In the genomic region with DNA sequence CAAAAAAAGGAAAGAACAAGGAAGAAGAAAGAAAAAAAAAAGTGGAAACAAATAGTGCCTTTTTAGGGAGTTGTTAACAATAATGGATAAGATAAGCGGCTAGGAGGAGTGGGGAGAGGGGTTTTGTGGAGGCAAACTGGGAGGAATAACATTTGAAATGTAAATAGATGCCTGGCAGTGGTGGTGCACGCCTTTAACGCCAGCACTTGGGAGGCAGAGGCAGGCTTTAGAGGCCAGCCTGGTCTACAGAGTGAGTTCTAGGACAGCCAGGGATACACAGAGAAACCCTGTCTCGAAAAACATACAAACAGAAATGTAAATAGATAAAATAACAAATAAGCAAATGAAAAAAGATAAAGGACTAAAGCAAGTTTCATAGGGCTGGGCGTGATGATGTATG, we compare ENCODE assay signal across 10 mouse cellular contexts. TPM values are rescaled to one million over a fixed set of nuclear protein-coding genes. Genes with fewer than 3 reads are reported as not detected.
DNase-seq lines count a peak whose midpoint lies in the region; ATAC-seq and TF ChIP-seq lines count a peak whose summit lies in the region.
"Had no signal": no experiment of that assay in that cellular context is flagged by ENCODE, and none has a peak within 500 bp of the region (broad histone marks: within the 10 kb centered on the region; RNA-seq: fewer than 3 reads in every experiment).

No protein-coding gene starts in this region.

- H3K9ac ChIP-seq in forebrain, embryonic 14.5 days (ENCODE audit: low read length), result no peak overlapping the region
- peak overlapping the region; percentile 40; the same call in 1 of the 2 replicates for H3K9ac ChIP-seq in liver, embryonic 15.5 days

- H3K4me2 ChIP-seq in forebrain, embryonic 14.5 days (ENCODE audit: low read length), result peak overlapping the region; percentile 88; the same call in 1 of the 2 replicates
- H3K4me2 ChIP-seq in liver, embryonic 15.5 days, result peak overlapping the region; percentile 77

- no peak for TF ChIP-seq CTCF in E14TG2a.4 (conservative IDR thresholded peaks at IDR 0.05; ENCODE audit: low read length)

- no peak overlapping the region for H3K27ac ChIP-seq in forebrain, embryonic 14.5 days (ENCODE audit: low read depth, low read length)
- H3K27ac ChIP-seq in liver, embryonic 15.5 days (replicated peaks), result peak overlapping the region; percentile 93

- H3K27me3 ChIP-seq in E14TG2a.4 (ENCODE audit: insufficient read depth, low read length), result no peaks in the 10 kb centered on the region
- no peaks in the 10 kb centered on the region for H3K27me3 ChIP-seq in forebrain, embryonic 14.5 days (replicated peaks; ENCODE audit: control insufficient read depth, insufficient read depth, low read length)
- no peaks in the 10 kb centered on the region for H3K27me3 ChIP-seq in liver, embryonic 15.5 days

- H3K4me1 ChIP-seq in E14TG2a.4 (replicated peaks; ENCODE audit: low read depth, low read length), result peaks cover 82% of the 10 kb centered on the region
- peaks cover 10% of the 10 kb centered on the region for H3K4me1 ChIP-seq in forebrain, embryonic 14.5 days (ENCODE audit: control insufficient read depth, insufficient read depth, low read length)
- H3K4me1 ChIP-seq in liver, embryonic 15.5 days (replicated peaks), result peaks cover 67% of the 10 kb centered on the region

- peak overlapping the region; percentile 61 for H3K4me3 ChIP-seq in E14TG2a.4 (replicated peaks; ENCODE audit: low read length)
- peak overlapping the region; percentile 87; the same call in 1 of the 2 replicates for H3K4me3 ChIP-seq in forebrain, embryonic 14.5 days (ENCODE audit: low read depth, low read length)
- peak overlapping the region; percentile 79 for H3K4me3 ChIP-seq in liver, embryonic 15.5 days (replicated peaks)

- peak; percentile 89 for DNase-seq in heart, adult 11 months
- no peak for DNase-seq in heart, adult 18-20 months
- no peak for DNase-seq in forebrain, embryonic 14.5 days (ENCODE audit: low spot score)
- no peak for DNase-seq in c-Kit-positive CD71-positive TER-119-positive erythroid progenitor cells, embryonic 14.5 days (ENCODE audit: low spot score)
- no peak for DNase-seq in spleen, adult 18-20 months

- 37% methylated on average over 5 of the region's 5 CpGs for WGBS in forebrain, embryonic 14.5 days
- WGBS in liver, embryonic 15.5 days (ENCODE audit: insufficient replicate concordance), result 31% methylated on average over 5 of the region's 5 CpGs

- peaks cover 28% of the 10 kb centered on the region for H3K36me3 ChIP-seq in E14TG2a.4 (ENCODE audit: insufficient read depth, low read length)
- peaks cover under 1% of the 10 kb centered on the region; the same call in 1 of the 2 replicates for H3K36me3 ChIP-seq in forebrain, embryonic 14.5 days (ENCODE audit: control insufficient read depth, insufficient read depth, low read length)
- H3K36me3 ChIP-seq in liver, embryonic 15.5 days (replicated peaks), result peaks cover 14% of the 10 kb centered on the region

- ATAC-seq in forebrain, embryonic 14.5 days, result no peak
- no peak for ATAC-seq in liver, embryonic 15.5 days (ENCODE audit: insufficient read depth)
- no peak for ATAC-seq in erythroid progenitor cell, adult 5-6 weeks (replicated peaks; ENCODE audit: low FRiP score, poor library complexity, severe bottlenecking)

- no peaks in the 10 kb centered on the region for H3K9me3 ChIP-seq in E14TG2a.4 (ENCODE audit: low read length)
- H3K9me3 ChIP-seq in forebrain, embryonic 14.5 days (replicated peaks; ENCODE audit: control insufficient read depth, low read length), result no peaks in the 10 kb centered on the region
- no peaks in the 10 kb centered on the region for H3K9me3 ChIP-seq in liver, embryonic 15.5 days (replicated peaks)

RNA-seq across cellular contexts. Expression of a gene that starts 0.7 kb away (rescaled TPM):
- total RNA-seq in heart, adult 18-20 months (2021), result 10 to 100 TPM; 21.5 to 22.1 TPM
- 7.9 and 9.6 TPM in 2 replicates for polyA plus RNA-seq in forebrain, embryonic 14.5 days (2014; fragmentation: Nextera tagmentation; extraction: Ambion mirVana)
- polyA plus RNA-seq in liver, embryonic 15.5 days (2015; fragmentation: Nextera tagmentation; extraction: Ambion mirVana), result 4.7 and 5.8 TPM in 2 replicates
- 13.8 and 18.0 TPM in 2 replicates for total RNA-seq in erythroid progenitor cell, adult 5-6 weeks (2015; ENCODE audit: low replicate concordance)
- total RNA-seq in erythroid progenitor cell, adult 5-6 weeks (2017; ENCODE audit: low replicate concordance), result 18.4 and 18.6 TPM in 2 replicates

RNA-seq across cellular contexts. Expression of a gene that starts 5.1 kb away (rescaled TPM):
- total RNA-seq in heart, adult 18-20 months (2021), result 10 to 100 TPM; 32.2 to 32.5 TPM
- polyA plus RNA-seq in forebrain, embryonic 14.5 days (2014; fragmentation: Nextera tagmentation; extraction: Ambion mirVana), result 74.3 and 98.9 TPM in 2 replicates
- 3.3 and 5.0 TPM in 2 replicates for polyA plus RNA-seq in liver, embryonic 15.5 days (2015; fragmentation: Nextera tagmentation; extraction: Ambion mirVana)
- 52.6 and 79.6 TPM in 2 replicates for total RNA-seq in erythroid progenitor cell, adult 5-6 weeks (2015; ENCODE audit: low replicate concordance)
- 117 and 224 TPM in 2 replicates for total RNA-seq in erythroid progenitor cell, adult 5-6 weeks (2017; ENCODE audit: low replicate concordance)

RNA-seq across cellular contexts. Expression of a gene that starts 14.5 kb away (rescaled TPM):
- total RNA-seq in heart, adult 18-20 months (2021), result not detected
- polyA plus RNA-seq in forebrain, embryonic 14.5 days (2014; fragmentation: Nextera tagmentation; extraction: Ambion mirVana), result 0.30 TPM in 1 of 2 replicates, not detected in the other
- 0.15 and 0.28 TPM in 2 replicates for polyA plus RNA-seq in liver, embryonic 15.5 days (2015; fragmentation: Nextera tagmentation; extraction: Ambion mirVana)
- not detected in 2 replicates for total RNA-seq in erythroid progenitor cell, adult 5-6 weeks (2015; ENCODE audit: low replicate concordance)
- not detected in 2 replicates for total RNA-seq in erythroid progenitor cell, adult 5-6 weeks (2017; ENCODE audit: low replicate concordance)
- total RNA-seq: neutrophil, adult 5-6 weeks had no signal

RNA-seq across cellular contexts. Expression of a gene that starts 35.8 kb away (rescaled TPM):
- total RNA-seq in heart, adult 18-20 months (2021), result 100 to 1,000 TPM; 101 to 107 TPM
- 71.3 and 79.8 TPM in 2 replicates for polyA plus RNA-seq in forebrain, embryonic 14.5 days (2014; fragmentation: Nextera tagmentation; extraction: Ambion mirVana)
- 64.0 and 69.3 TPM in 2 replicates for polyA plus RNA-seq in liver, embryonic 15.5 days (2015; fragmentation: Nextera tagmentation; extraction: Ambion mirVana)
- 20.1 and 23.4 TPM in 2 replicates for total RNA-seq in erythroid progenitor cell, adult 5-6 weeks (2015; ENCODE audit: low replicate concordance)
- 17.5 and 30.7 TPM in 2 replicates for total RNA-seq in erythroid progenitor cell, adult 5-6 weeks (2017; ENCODE audit: low replicate concordance)

RNA-seq across cellular contexts. Expression of a gene that starts 56.5 kb away (rescaled TPM):
- not detected for total RNA-seq in heart, adult 18-20 months (2021)
- polyA plus RNA-seq in forebrain, embryonic 14.5 days (2014; fragmentation: Nextera tagmentation; extraction: Ambion mirVana), result not detected in 2 replicates
- polyA plus RNA-seq in liver, embryonic 15.5 days (2015; fragmentation: Nextera tagmentation; extraction: Ambion mirVana), result not detected in 2 replicates
- total RNA-seq in erythroid progenitor cell, adult 5-6 weeks (2015; ENCODE audit: low replicate concordance), result not detected in 2 replicates
- not detected in 2 replicates for total RNA-seq in erythroid progenitor cell, adult 5-6 weeks (2017; ENCODE audit: low replicate concordance)
- total RNA-seq: neutrophil, adult 5-6 weeks had no signal
- polyA plus RNA-seq: C2C12 had no signal
